Mouse (Mus musculus) ES-Bruce4 (cell line): Measurements from ENCODE around the gene Hps4.

ENCODE experiments used
- CTCF ChIP-seq: IDR thresholded peaks from one replicate; pipeline ENCODE4 v1.8.1; 2011; ENCODE audit warnings: low read depth, low read length
- EP300 ChIP-seq: IDR thresholded peaks from 2 replicates; pipeline ENCODE4 v1.6.1; 2011; ENCODE audit warnings: low read depth, low read length; ENCODE audit not compliant: insufficient read depth
- POLR2A ChIP-seq: IDR thresholded peaks from one replicate; pipeline ENCODE4 v1.8.1; 2011; ENCODE audit warnings: low read length; ENCODE audit not compliant: insufficient read depth

GRCm38 (mm10) chr5:112355910-112356309, 13.0 kb downstream of the Hps4 start, which contains the start of gene Gm6583:
- no peak for TF ChIP-seq POLR2A
- TF ChIP-seq CTCF = no peak
- no peak for TF ChIP-seq EP300
